Mouse (Mus musculus): ENCODE measurements around the gene Tbx1. TPM values are rescaled to one million over a fixed set of nuclear protein-coding genes. Genes with fewer than 3 reads are reported as not detected.

Tbx1 gene
- total and polyA plus RNA-seq, 2 experiments from 2014 or later: 0.81 to 1.3 TPM

DNA sequence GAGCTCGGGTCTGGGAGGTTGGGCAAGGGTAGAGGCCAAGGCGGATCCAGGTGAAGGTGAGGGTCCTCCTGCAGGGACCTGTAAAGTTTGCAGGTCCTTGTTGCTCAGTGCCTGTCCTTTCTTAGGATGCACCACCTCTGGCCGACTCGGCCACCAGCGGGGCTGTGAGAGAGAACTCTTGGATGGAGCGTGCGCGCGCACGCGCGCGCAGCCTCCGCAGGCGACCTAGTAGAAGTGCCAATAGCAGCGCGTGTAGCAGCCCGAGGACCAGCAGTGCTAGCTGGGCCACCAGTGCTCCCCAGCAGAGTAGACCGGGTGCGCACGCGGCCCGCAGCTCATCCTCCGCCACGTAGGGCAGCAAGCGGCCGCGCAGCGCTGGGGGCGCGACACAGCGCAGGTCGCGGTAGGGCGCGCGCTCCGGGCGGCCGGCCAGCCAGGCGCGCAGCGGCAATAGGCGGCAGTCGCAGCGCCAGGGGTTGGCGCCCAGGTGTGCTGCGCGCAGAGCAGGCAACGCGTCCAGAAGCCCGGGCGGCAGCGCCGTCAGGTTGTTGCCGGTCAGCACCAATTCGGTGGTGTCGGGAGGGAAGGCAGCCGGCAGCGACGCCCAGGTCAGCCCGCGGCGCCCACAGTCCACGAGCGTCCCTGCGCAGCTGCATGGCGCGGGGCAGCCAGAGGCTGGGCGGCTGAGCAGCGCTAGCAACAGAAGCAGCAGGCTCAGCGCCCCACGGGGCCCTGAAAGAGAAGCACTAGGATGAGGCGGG, 30.3 kb upstream of the Tbx1 start:
- Histone ChIP-seq H3K27me3 (ENCODE audit: insufficient read depth, low read length) (peaks cover 40% of the 10 kb centered on the region), H3K36me3 (ENCODE audit: insufficient read depth, low read length) (peaks cover 30% of the 10 kb centered on the region), H3K4me1 (ENCODE audit: insufficient read depth, low read length) (no peaks in the 10 kb centered on the region; the same call in 1 of the 2 replicates), H3K9ac (replicated peaks; ENCODE audit: low read length, poor library complexity, severe bottlenecking) (peak overlapping the region; percentile 29; the same call in 1 of the 2 replicates), H3K4me3 (ENCODE audit: low read depth, low read length) (peak overlapping the region; percentile 30), H3K4me2 (ENCODE audit: low read depth, low read length, poor library complexity, severe bottlenecking) (peak overlapping the region; percentile 63), H3K9me3 (ENCODE audit: low read length) (no peaks in the 10 kb centered on the region), H3K27ac (ENCODE audit: low read depth, low read length) (no peak overlapping the region)
- 9% methylated on average over 54 of the region's 74 CpGs for WGBS
- TF ChIP-seq CTCF (IDR thresholded peaks at IDR 0.05): no peak
- ATAC-seq (ENCODE audit: low FRiP score) (peak; percentile 36), DNase-seq (ENCODE audit: low spot score) (peak; percentile 68)

- DNase-seq (ENCODE audit: low spot score) (peak; percentile 29), ATAC-seq (ENCODE audit: low FRiP score) (no peak)
- Histone ChIP-seq H3K27ac (ENCODE audit: low read depth, low read length) (no peak overlapping the region), H3K4me2 (ENCODE audit: low read depth, low read length, poor library complexity, severe bottlenecking) (peak overlapping the region; percentile 63; the same call in 1 of the 2 replicates), H3K36me3 (ENCODE audit: insufficient read depth, low read length) (peaks cover 29% of the 10 kb centered on the region), H3K9ac (replicated peaks; ENCODE audit: low read length, poor library complexity, severe bottlenecking) (no peak overlapping the region), H3K4me1 (ENCODE audit: insufficient read depth, low read length) (no peaks in the 10 kb centered on the region; the same call in 1 of the 2 replicates), H3K27me3 (ENCODE audit: insufficient read depth, low read length) (peaks cover 40% of the 10 kb centered on the region), H3K4me3 (ENCODE audit: low read depth, low read length) (peak overlapping the region; percentile 30), H3K9me3 (ENCODE audit: low read length) (no peaks in the 10 kb centered on the region)
- no peak for TF ChIP-seq CTCF (IDR thresholded peaks at IDR 0.05)
- 33% methylated on average over 6 of the region's 6 CpGs for WGBS
Measured at GRCm38 (mm10) chr16:18620201-18620600, 29.7 kb upstream of the Tbx1 start.

GRCm38 (mm10) chr16:18619110-18619509, 28.6 kb upstream of the Tbx1 start:
- Histone ChIP-seq H3K27ac (ENCODE audit: low read depth, low read length) (no peak overlapping the region), H3K4me3 (ENCODE audit: low read depth, low read length) (no peak overlapping the region), H3K4me1 (ENCODE audit: insufficient read depth, low read length) (no peaks in the 10 kb centered on the region; the same call in 1 of the 2 replicates), H3K9ac (replicated peaks; ENCODE audit: low read length, poor library complexity, severe bottlenecking) (no peak overlapping the region), H3K36me3 (ENCODE audit: insufficient read depth, low read length) (peaks cover 19% of the 10 kb centered on the region), H3K27me3 (ENCODE audit: insufficient read depth, low read length) (peaks cover 33% of the 10 kb centered on the region), H3K4me2 (ENCODE audit: low read depth, low read length, poor library complexity, severe bottlenecking) (no peak overlapping the region), H3K9me3 (ENCODE audit: low read length) (no peaks in the 10 kb centered on the region)
- ATAC-seq (ENCODE audit: low FRiP score) (no peak), DNase-seq (ENCODE audit: low spot score) (no peak)
- WGBS: 39% methylated on average over 4 of the region's 4 CpGs
- no peak for TF ChIP-seq CTCF (IDR thresholded peaks at IDR 0.05)

DNA sequence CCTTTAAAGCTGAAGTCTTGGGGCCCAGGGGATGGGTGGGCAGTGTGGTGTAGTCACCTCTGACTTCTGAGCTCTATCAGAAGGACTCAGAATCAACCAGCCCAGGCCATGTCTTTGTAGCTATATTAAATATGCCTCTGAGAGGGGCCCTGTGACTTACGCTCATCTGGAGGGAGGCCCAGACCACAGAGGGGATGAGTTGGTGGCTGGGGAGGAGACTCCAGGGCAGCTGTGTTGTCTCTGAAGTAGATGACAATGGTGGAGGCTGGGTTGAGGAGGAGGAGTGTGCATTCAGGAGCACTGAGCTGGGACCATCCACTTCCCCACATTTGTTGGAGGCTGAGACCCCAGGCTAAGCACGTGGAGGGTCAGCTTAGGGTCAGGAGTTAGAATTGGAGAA, 27.8 kb upstream of the Tbx1 start:
- Histone ChIP-seq H3K27me3 (ENCODE audit: insufficient read depth, low read length) (peaks cover 25% of the 10 kb centered on the region), H3K4me1 (ENCODE audit: insufficient read depth, low read length) (no peaks in the 10 kb centered on the region; the same call in 1 of the 2 replicates), H3K4me3 (ENCODE audit: low read depth, low read length) (no peak overlapping the region), H3K9ac (replicated peaks; ENCODE audit: low read length, poor library complexity, severe bottlenecking) (no peak overlapping the region), H3K4me2 (ENCODE audit: low read depth, low read length, poor library complexity, severe bottlenecking) (no peak overlapping the region), H3K27ac (ENCODE audit: low read depth, low read length) (no peak overlapping the region), H3K9me3 (ENCODE audit: low read length) (no peaks in the 10 kb centered on the region), H3K36me3 (ENCODE audit: insufficient read depth, low read length) (peaks cover 11% of the 10 kb centered on the region)
- WGBS: 50% methylated on average over 2 of the region's 2 CpGs
- TF ChIP-seq CTCF (IDR thresholded peaks at IDR 0.05): no peak
- ATAC-seq (ENCODE audit: low FRiP score): no peak
- DNase-seq (ENCODE audit: low spot score): no peak

- Histone ChIP-seq H3K27me3 (ENCODE audit: insufficient read depth, low read length) (peaks cover 17% of the 10 kb centered on the region), H3K9me3 (ENCODE audit: low read length) (no peaks in the 10 kb centered on the region)
Measured at GRCm38 (mm10) chr16:18617370-18618065, 27.0 kb upstream of the Tbx1 start.

DNA sequence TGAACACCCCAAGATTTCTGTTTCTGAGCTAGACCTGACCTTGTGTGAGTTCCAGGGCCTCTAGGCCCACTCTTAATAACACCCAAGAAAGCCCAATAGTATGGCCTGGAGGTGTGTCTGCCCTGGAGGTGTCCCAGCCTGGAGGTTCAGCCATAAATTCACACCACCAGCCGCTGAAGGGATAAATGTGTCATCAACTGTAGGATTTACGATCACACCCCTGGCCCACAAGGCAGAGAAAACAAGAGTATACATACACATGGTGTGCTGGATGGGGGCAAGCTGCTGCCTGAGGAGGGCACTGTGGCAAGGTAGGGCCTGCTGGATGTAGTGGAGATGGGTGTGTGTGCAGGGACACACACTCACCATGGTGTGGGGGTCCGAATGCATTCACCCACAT, 22.8 kb upstream of the Tbx1 start:
- H3K27me3 ChIP-seq (ENCODE audit: insufficient read depth, low read length): 0 out of 2 replicates have a peak, but pooled peaks cover 6% of the 10 kb centered on the region
- H3K9ac ChIP-seq (replicated peaks; ENCODE audit: low read length, poor library complexity, severe bottlenecking): no peak overlapping the region
- no peaks in the 10 kb centered on the region for H3K36me3 ChIP-seq (ENCODE audit: insufficient read depth, low read length)
- no peaks in the 10 kb centered on the region for H3K4me1 ChIP-seq (ENCODE audit: insufficient read depth, low read length)
- H3K4me2 ChIP-seq (ENCODE audit: low read depth, low read length, poor library complexity, severe bottlenecking): no peak overlapping the region
- no peak for DNase-seq (ENCODE audit: low spot score)
- no peak overlapping the region for H3K27ac ChIP-seq (ENCODE audit: low read depth, low read length)
- no peak for TF ChIP-seq CTCF (IDR thresholded peaks at IDR 0.05)
- H3K4me3 ChIP-seq (ENCODE audit: low read depth, low read length): no peak overlapping the region
- 91% methylated on average over 3 of the region's 3 CpGs for whole genome bisulfite sequencing
- ATAC-seq (ENCODE audit: low FRiP score): no peak
- no peaks in the 10 kb centered on the region for H3K9me3 ChIP-seq (ENCODE audit: low read length)

More at GRCm38 (mm10) chr16:18617370-18618065, 27.0 kb upstream of the Tbx1 start:
- no peak overlapping the region for H3K27ac ChIP-seq (ENCODE audit: low read depth, low read length)
- H3K4me1 ChIP-seq (ENCODE audit: insufficient read depth, low read length): no peaks in the 10 kb centered on the region; the same call in 1 of the 2 replicates
- DNase-seq (ENCODE audit: low spot score) (peak; percentile 87), ATAC-seq (ENCODE audit: low FRiP score) (peak; percentile 33)
- peak; percentile 96 for TF ChIP-seq CTCF (IDR thresholded peaks at IDR 0.05)
- peak overlapping the region; percentile 58 for H3K4me2 ChIP-seq (ENCODE audit: low read depth, low read length, poor library complexity, severe bottlenecking)
- H3K36me3 ChIP-seq (ENCODE audit: insufficient read depth, low read length): peaks cover 3% of the 10 kb centered on the region
- WGBS: 3% methylated on average over 27 of the region's 27 CpGs
- H3K4me3 ChIP-seq (ENCODE audit: low read depth, low read length): peak overlapping the region; percentile 20
- no peak overlapping the region for H3K9ac ChIP-seq (replicated peaks; ENCODE audit: low read length, poor library complexity, severe bottlenecking)
